Mouse (Mus musculus): ENCODE results near the gene Vps33a. TPM values are rescaled to one million over a fixed set of nuclear protein-coding genes. Genes with fewer than 3 reads are reported as not detected.
"Not testable (repeated sequence)": the region's sequence is repeated elsewhere in the genome, so short reads cannot be mapped to it uniquely, and the experiment has no call there.

Vps33a gene
- polyA plus RNA-seq, 1 experiment from 2014 or later, result 44.7 TPM

DNA sequence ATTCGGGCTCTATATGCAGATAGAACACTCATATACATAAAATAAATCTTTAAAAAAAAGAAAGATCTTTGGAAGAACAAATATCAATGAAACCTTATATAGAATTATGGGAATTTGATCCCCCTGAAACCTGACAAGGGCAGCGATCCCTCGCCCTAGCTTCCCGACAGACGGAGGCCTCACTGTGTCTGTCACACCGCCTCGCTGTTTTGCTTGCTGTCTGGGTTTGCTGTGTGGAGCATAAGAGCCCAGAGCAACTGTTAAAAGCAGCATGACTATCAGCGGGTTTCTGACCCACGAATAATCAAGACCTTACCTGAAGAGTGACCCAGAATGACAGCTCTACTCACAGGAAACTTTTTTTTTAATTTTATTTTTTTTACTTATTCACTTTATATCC is 52.2 kb downstream of the Vps33a start:
- no peak for ATAC-seq
- H3K9ac ChIP-seq (ENCODE audit: low read depth, low read length), result no peak overlapping the region
- peaks cover 13% of the 10 kb centered on the region for H3K36me3 ChIP-seq (ENCODE audit: control insufficient read depth, insufficient read depth, low read length)
- H3K4me2 ChIP-seq (ENCODE audit: low read length), result no peak overlapping the region
- H3K4me3 ChIP-seq (ENCODE audit: low read depth, low read length), result no peak overlapping the region
- H3K4me1 ChIP-seq (ENCODE audit: control insufficient read depth, insufficient read depth, low read length), result peaks cover 16% of the 10 kb centered on the region
- H3K27me3 ChIP-seq (ENCODE audit: control insufficient read depth, insufficient read depth, low read depth, low read length), result no peaks in the 10 kb centered on the region
- H3K9me3 ChIP-seq (replicated peaks; ENCODE audit: control insufficient read depth, low read length, poor library complexity, severe bottlenecking), result no peaks in the 10 kb centered on the region
- 92% methylated on average over 9 of the region's 9 CpGs for WGBS
- no peak overlapping the region for H3K27ac ChIP-seq (ENCODE audit: low read length)

DNA sequence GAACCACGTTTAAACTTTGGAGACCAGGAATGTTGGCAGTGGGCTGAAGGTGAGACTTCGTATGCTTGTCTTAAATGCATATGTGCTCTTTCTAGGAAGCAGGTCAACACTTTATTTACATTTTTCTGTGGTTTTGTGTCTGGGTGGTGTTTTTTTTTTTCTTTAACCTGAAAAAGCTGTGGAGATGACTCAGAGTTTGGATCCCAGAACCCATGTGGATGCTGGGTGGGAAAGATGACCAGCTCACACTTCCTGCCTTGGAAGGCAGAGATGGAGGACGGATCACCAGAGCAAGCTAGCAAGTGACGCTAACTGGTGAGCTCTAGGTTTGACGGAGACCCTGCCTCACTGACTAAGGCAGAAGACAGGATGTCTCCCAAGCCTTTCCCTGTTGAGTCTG is 58.0 kb downstream of the Vps33a start:
- Histone ChIP-seq H3K27me3 (ENCODE audit: control insufficient read depth, insufficient read depth, low read depth, low read length) (no peaks in the 10 kb centered on the region), H3K9ac (ENCODE audit: low read depth, low read length) (no peak overlapping the region), H3K9me3 (replicated peaks; ENCODE audit: control insufficient read depth, low read length, poor library complexity, severe bottlenecking) (no peaks in the 10 kb centered on the region), H3K4me3 (ENCODE audit: low read depth, low read length) (no peak overlapping the region), H3K36me3 (ENCODE audit: control insufficient read depth, insufficient read depth, low read length) (peaks cover 21% of the 10 kb centered on the region), H3K4me1 (ENCODE audit: control insufficient read depth, insufficient read depth, low read length) (no peaks in the 10 kb centered on the region), H3K27ac (ENCODE audit: low read length) (no peak overlapping the region), H3K4me2 (ENCODE audit: low read length) (no peak overlapping the region)
- WGBS, result 93% methylated on average over 5 of the region's 5 CpGs
- no peak for ATAC-seq

DNA sequence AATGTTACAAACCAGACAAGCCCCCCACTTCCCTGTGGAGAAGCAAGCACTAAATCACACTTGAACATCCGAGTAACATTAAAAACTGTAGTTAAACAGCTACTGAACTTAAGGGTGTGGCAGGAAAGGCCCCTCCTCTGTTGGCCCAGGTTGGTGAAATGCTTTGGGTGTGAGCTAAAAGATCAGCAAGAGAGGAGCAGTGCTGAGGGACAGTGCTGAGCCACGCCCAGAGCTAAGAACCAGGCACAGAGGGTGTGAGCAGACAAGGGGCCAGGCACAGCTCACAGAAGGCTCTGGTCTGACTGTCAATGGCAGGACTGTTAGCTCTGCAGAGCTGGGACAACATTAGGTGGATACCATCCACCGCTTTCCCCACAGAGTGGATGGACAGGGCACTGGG is 60.7 kb downstream of the Vps33a start:
- WGBS, result 77% methylated on average over 3 of the region's 3 CpGs
- peaks cover 14% of the 10 kb centered on the region for H3K36me3 ChIP-seq (ENCODE audit: control insufficient read depth, insufficient read depth, low read length)
- ATAC-seq, result no peak

DNA sequence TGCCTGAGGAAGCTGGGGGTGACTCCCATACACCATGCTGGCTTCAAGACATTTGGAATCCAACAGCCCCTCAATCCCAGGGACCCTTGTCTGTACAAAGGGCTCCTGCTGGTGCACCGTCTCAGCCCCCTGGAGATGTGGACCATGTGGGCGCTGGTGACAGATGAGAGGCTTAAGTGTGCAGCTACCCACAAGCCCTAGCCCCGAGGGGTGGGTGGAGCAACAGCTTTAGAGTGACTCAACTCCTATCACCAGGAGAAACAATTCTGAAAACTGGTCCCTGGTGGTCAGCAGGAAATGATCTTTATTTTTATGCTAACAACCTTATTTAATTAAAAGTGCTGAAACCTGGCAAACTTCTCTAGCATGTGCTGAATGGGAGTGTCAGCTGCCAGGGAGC is 61.4 kb downstream of the Vps33a start:
- H3K4me3 ChIP-seq (ENCODE audit: low read depth, low read length); H3K4me1 ChIP-seq (ENCODE audit: control insufficient read depth, insufficient read depth, low read length); H3K27ac ChIP-seq (ENCODE audit: low read length); H3K27me3 ChIP-seq (ENCODE audit: control insufficient read depth, insufficient read depth, low read depth, low read length); H3K4me2 ChIP-seq (ENCODE audit: low read length); H3K9ac ChIP-seq (ENCODE audit: low read depth, low read length); ATAC-seq; H3K9me3 ChIP-seq (replicated peaks; ENCODE audit: control insufficient read depth, low read length, poor library complexity, severe bottlenecking): not testable (repeated sequence)
- H3K36me3 ChIP-seq (ENCODE audit: control insufficient read depth, insufficient read depth, low read length), result peaks cover 11% of the 10 kb centered on the region
- 78% methylated on average over 3 of the region's 3 CpGs for WGBS

More for the DNA sequence above, 60.7 kb downstream of the Vps33a start:
- Histone ChIP-seq H3K27me3 (ENCODE audit: control insufficient read depth, insufficient read depth, low read depth, low read length) (no peaks in the 10 kb centered on the region), H3K4me3 (ENCODE audit: low read depth, low read length) (no peak overlapping the region), H3K9ac (ENCODE audit: low read depth, low read length) (no peak overlapping the region), H3K27ac (ENCODE audit: low read length) (no peak overlapping the region), H3K4me2 (ENCODE audit: low read length) (no peak overlapping the region), H3K9me3 (replicated peaks; ENCODE audit: control insufficient read depth, low read length, poor library complexity, severe bottlenecking) (no peaks in the 10 kb centered on the region), H3K4me1 (ENCODE audit: control insufficient read depth, insufficient read depth, low read length) (peaks cover 4% of the 10 kb centered on the region; the same call in 1 of the 2 replicates)

DNA sequence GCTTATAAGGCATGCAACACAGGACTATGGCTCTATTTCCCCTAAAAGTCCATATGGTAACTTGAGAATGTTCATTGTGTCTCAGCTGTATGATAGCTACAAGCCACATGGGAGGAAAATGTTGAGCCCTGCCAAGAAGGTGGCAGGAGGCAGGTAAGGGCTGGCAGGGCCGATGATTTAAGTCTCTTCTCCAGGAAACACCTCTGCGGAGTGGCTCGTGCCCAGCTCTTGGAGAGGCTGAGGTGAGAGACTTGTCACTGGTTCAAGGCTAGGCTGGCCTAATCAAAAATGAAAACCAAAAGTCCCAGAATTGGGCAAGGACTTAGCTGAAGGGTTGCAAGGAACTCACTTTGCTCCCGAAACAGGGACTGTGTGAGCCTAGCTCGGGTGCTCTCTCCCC is 62.7 kb downstream of the Vps33a start, which contains the start of gene B3gnt4:
Gene B3gnt4, plus strand, starts transcription at position 301 of the 400 bp plus-strand sequence.
- Histone ChIP-seq H3K27me3 (ENCODE audit: control insufficient read depth, insufficient read depth, low read depth, low read length) (no peaks in the 10 kb centered on the region), H3K9me3 (replicated peaks; ENCODE audit: control insufficient read depth, low read length, poor library complexity, severe bottlenecking) (no peaks in the 10 kb centered on the region), H3K4me1 (ENCODE audit: control insufficient read depth, insufficient read depth, low read length) (peaks cover 4% of the 10 kb centered on the region; the same call in 1 of the 2 replicates), H3K9ac (ENCODE audit: low read depth, low read length) (no peak within 1 kb of the TSS), H3K4me3 (ENCODE audit: low read depth, low read length) (no peak within 1 kb of the TSS), H3K4me2 (ENCODE audit: low read length) (peak within 1 kb of the TSS; percentile 79), H3K27ac (ENCODE audit: low read length) (no peak within 1 kb of the TSS), H3K36me3 (ENCODE audit: control insufficient read depth, insufficient read depth, low read length) (peaks cover 4% of the 10 kb centered on the region; the same call in 1 of the 2 replicates)
- ATAC-seq, result no peak
- WGBS, result 90% methylated on average over 5 of the region's 5 CpGs

DNA sequence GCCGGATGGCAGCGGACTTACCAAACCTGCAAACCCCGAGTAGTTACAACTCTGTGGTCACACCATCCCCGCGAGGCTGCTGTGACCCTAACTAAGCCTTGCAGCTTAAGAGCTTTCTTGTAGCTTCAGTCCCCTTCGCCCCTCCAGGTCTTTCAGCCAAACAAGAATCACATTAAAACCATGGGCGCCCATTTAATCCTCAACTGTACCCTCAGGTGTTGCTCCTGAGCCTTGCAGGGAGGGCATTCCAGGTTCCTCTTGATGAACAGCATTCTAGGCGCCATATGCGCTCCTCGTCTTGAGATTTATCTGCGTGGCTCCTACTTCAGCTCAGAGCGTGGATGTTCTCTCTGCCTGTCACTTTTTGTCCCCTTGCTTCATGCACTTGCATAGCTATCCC is 63.9 kb downstream of the Vps33a start:
- H3K4me3 ChIP-seq (ENCODE audit: low read depth, low read length), result peak overlapping the region; percentile 68

DNA sequence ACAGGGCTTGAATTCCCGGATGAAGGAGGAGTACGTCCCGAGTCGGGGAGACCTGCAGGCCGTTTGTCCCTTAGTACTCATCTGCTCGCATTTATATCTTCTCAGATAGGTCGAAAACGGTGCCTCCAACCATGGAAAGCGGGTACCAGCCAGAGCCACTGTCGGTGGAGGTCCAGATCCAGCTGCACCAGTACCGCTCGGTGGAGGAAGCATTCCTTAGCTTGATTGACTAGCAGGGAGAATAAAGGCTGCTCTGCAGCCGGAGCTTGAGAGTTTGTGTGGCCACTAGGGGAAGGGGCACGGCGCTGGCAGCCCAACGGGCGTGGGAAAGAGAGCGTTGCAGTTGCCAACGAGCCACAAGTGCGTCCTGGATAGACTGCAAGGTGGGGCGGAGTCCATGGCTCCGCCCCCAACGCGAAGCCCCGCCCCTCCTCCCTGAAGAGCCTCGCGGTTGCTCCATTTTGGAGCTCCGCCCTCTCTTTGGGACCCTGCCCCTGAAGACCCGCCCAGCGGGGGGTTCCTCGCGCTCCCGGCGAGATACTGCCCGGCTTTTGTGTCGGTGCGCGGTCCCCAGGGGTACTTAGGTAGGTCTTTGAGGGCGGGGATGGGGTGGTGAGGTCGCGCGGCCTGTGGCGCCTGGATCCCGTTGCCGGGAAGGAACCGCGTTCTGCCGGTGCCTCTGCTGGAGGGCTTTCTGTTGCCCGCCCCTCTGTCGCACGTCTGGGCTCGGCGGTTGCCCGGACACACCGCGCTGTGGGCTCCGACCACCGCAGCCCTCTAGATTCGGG is 64.7 kb downstream of the Vps33a start:
- Histone ChIP-seq H3K36me3 (ENCODE audit: control insufficient read depth, insufficient read depth, low read length) (0 out of 2 replicates have a peak, but pooled peaks cover 3% of the 10 kb centered on the region), H3K27ac (ENCODE audit: low read length) (peak overlapping the region; percentile 42; the same call in 1 of the 2 replicates)
- ATAC-seq, result peak; percentile 91

More for the DNA sequence above, 63.9 kb downstream of the Vps33a start:
- ATAC-seq, result peak; percentile 21; the same call in 1 of the 2 replicates
- Histone ChIP-seq H3K4me2 (ENCODE audit: low read length) (peak overlapping the region; percentile 79), H3K9me3 (replicated peaks; ENCODE audit: control insufficient read depth, low read length, poor library complexity, severe bottlenecking) (no peaks in the 10 kb centered on the region), H3K27ac (ENCODE audit: low read length) (no peak overlapping the region), H3K27me3 (ENCODE audit: control insufficient read depth, insufficient read depth, low read depth, low read length) (no peaks in the 10 kb centered on the region), H3K36me3 (ENCODE audit: control insufficient read depth, insufficient read depth, low read length) (0 out of 2 replicates have a peak, but pooled peaks cover 3% of the 10 kb centered on the region), H3K9ac (ENCODE audit: low read depth, low read length) (peak overlapping the region; percentile 76), H3K4me1 (ENCODE audit: control insufficient read depth, insufficient read depth, low read length) (peaks cover 4% of the 10 kb centered on the region; the same call in 1 of the 2 replicates)
- 7% methylated on average over 11 of the region's 12 CpGs for WGBS

DNA sequence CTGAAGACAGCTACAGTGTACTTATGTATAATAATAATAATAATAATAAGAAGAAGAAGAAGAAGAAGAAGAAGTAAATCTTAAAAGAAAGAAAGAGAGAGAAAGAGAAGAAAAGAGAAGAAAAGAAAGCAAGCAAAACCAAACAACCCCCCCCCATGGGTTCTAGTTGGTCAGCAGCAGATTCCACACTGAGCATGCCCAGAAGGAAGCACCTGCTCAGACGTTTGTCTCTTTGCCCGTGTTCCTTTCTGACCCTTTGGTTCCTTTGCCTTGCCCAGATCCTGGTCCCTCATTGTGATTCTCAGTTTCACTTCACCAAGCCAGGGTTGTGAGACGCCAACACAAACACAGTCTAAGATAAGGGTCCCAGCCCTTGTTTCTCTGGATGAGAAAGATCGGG is 70.9 kb downstream of the Vps33a start:
- no peak overlapping the region for H3K4me3 ChIP-seq (ENCODE audit: low read depth, low read length)
- no peak overlapping the region for H3K4me2 ChIP-seq (ENCODE audit: low read length)
- no peaks in the 10 kb centered on the region for H3K27me3 ChIP-seq (ENCODE audit: control insufficient read depth, insufficient read depth, low read depth, low read length)
- H3K4me1 ChIP-seq (ENCODE audit: control insufficient read depth, insufficient read depth, low read length), result peaks cover 4% of the 10 kb centered on the region; the same call in 1 of the 2 replicates
- WGBS, result 84% methylated on average over 4 of the region's 4 CpGs
- no peaks in the 10 kb centered on the region for H3K36me3 ChIP-seq (ENCODE audit: control insufficient read depth, insufficient read depth, low read length)
- ATAC-seq, result no peak
- no peak overlapping the region for H3K27ac ChIP-seq (ENCODE audit: low read length)
- no peak overlapping the region for H3K9ac ChIP-seq (ENCODE audit: low read depth, low read length)
- H3K9me3 ChIP-seq (replicated peaks; ENCODE audit: control insufficient read depth, low read length, poor library complexity, severe bottlenecking), result no peaks in the 10 kb centered on the region

More for the DNA sequence above, 64.7 kb downstream of the Vps33a start:
- Histone ChIP-seq H3K4me3 (ENCODE audit: low read depth, low read length) (peak overlapping the region; percentile 68), H3K4me2 (ENCODE audit: low read length) (peak overlapping the region; percentile 79), H3K27me3 (ENCODE audit: control insufficient read depth, insufficient read depth, low read depth, low read length) (no peaks in the 10 kb centered on the region), H3K9ac (ENCODE audit: low read depth, low read length) (peak overlapping the region; percentile 76), H3K9me3 (replicated peaks; ENCODE audit: control insufficient read depth, low read length, poor library complexity, severe bottlenecking) (no peaks in the 10 kb centered on the region), H3K4me1 (ENCODE audit: control insufficient read depth, insufficient read depth, low read length) (peaks cover 4% of the 10 kb centered on the region; the same call in 1 of the 2 replicates)
- whole genome bisulfite sequencing, result 1% methylated on average over 56 of the region's 59 CpGs

DNA sequence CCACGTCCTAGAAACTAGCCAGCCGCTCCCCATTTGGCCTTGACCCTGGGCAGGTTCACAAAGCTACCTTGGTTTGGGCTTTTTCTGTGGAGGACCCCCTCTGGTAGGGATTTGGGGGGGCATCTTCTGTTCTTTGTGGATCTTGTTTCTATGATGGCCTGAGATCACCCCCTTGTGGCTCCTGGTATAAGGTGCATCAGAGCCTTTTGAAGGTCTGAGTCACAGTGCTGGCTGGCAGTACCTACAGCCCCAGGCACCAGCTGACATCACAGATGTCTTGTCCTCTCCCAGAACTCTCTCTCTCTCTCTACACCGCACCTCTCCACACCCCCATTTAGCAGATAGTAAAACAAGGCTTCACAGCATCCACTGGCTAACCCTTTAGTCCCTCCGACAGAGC is 73.1 kb downstream of the Vps33a start:
- H3K4me1 ChIP-seq (ENCODE audit: control insufficient read depth, insufficient read depth, low read length), result peaks cover 4% of the 10 kb centered on the region; the same call in 1 of the 2 replicates
- no peak for ATAC-seq
- no peak overlapping the region for H3K4me2 ChIP-seq (ENCODE audit: low read length)
- no peaks in the 10 kb centered on the region for H3K36me3 ChIP-seq (ENCODE audit: control insufficient read depth, insufficient read depth, low read length)
- no peak overlapping the region for H3K4me3 ChIP-seq (ENCODE audit: low read depth, low read length)
- no peaks in the 10 kb centered on the region for H3K27me3 ChIP-seq (ENCODE audit: control insufficient read depth, insufficient read depth, low read depth, low read length)
- H3K9ac ChIP-seq (ENCODE audit: low read depth, low read length), result no peak overlapping the region
- no peaks in the 10 kb centered on the region for H3K9me3 ChIP-seq (replicated peaks; ENCODE audit: control insufficient read depth, low read length, poor library complexity, severe bottlenecking)
- WGBS, result 58% methylated on average over 4 of the region's 4 CpGs
- no peak overlapping the region for H3K27ac ChIP-seq (ENCODE audit: low read length)
